Mouse (Mus musculus): ENCODE results near the gene Gm44790.
"Not testable (repeated sequence)": the region's sequence is repeated elsewhere in the genome, so short reads cannot be mapped to it uniquely, and the experiment has no call there.

Gm44790 gene

DNA sequence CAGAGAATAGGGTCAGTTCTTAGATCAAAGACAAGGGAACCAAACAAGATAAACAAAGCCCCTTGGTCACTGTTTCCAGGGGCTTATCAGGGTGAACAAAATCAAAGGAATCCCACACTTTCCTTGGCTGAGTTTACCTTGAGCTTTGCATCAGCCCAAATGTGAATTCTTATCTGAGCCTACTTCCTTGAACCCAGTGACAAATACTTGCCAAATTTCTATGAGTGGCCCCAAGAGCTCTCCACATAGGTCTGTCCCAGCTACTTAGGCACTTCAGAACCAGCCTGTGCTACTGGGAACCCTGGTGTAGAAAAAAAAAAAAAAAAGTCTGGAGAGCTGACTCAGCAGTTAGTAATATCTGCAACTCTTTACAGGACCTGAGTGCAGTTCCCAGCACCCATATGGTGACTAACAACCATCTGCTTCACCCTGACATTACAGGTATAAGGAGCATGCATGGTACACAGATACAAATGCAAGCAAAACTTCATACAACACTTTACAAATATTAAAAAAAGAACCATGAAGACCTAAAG, 48.3 kb downstream of the Gm44790 start:
- DNase-seq: no peak

DNA sequence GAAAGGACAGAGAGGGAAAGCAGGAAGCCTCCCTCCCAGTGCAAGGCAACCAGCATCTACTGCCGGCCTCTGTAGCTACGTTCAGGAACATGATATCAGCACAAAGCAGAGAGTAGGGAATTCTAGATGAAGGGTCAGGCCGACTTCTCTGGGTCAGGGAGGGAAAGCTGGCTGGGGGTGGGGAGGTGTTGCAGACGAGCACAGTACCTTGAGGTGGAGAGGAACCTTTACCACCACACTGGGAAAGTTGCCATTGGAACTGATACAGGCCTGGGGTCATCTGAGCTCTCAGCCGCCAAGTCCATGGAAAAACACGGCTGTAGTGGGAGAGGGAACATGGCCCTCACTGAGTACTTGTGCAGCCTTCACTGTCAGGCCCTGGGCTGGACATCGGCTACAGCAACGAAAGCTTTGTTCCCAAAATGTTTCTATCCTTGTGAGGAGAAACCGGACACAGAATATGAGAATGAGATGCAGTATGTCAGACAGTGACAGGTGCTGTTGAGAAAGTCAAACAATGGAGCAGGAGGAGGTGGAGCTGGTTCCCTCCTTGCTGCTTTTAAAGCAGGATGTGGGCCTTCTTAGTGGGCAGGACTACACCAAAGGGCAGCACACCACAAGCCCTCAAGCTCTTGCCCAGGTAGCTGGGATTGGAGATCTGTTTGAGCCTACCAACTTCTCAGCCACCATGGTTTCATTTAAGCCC, 49.2 kb downstream of the Gm44790 start:
- no peak for DNase-seq

DNA sequence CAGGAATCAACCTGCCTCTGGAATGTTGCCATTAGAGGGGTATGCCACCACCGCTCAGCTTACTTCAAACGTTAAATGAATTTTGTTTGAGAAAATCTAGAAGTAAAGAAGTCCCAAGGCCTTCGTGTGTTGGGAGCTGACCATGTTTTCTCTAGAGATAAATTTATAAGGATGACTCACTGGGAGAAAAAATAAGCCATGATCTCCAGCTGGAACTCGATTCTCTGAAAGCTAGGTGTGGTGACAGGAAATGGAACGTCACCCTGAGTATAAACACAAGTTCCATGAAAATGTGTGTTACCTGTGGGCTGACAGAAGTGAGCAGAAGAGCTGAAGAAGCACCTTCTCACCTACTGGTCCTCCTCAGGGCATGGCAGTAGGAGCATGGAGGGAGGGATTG, 50.5 kb downstream of the Gm44790 start:
- DNase-seq: no peak

DNA sequence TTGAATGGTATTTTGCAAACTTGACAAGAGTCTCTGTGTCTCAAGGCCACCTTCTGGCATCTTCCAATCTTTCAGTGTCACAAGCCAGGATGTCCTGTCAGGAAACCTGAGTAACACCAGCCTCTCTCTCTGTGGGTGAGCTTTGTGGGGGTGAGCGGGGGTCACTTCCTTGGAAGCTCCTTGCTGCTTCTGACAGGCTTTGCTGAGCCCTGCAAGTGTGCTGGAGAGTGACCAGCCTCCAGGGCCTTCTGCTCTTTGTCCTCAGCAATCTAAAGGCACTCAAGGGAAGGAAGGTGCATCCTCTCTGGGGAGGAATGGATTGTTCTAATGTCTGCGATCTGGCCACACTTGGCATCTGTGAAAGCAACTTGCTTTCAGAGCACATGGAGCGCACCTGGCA, 52.9 kb downstream of the Gm44790 start:
- DNase-seq: peak in 1 of 2 experiments; percentile 24

DNA sequence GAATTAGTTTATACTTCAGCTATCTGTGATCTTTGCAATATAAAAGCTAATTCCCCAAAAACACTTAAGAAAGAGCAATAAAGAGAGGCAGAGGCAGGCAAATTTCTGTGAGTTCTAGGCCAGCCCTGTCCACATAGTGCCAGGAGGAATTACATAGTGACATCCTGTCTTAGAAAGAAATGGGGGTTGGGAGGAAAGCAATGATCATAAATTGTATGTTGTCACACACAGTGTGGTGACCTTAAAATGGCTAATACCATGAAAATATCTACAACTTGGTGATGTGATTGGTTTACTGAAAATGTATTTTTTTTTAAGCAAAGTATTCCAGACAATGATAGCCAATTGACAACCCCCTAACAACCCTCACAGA, 53.3 kb downstream of the Gm44790 start:
- no peak for DNase-seq

DNA sequence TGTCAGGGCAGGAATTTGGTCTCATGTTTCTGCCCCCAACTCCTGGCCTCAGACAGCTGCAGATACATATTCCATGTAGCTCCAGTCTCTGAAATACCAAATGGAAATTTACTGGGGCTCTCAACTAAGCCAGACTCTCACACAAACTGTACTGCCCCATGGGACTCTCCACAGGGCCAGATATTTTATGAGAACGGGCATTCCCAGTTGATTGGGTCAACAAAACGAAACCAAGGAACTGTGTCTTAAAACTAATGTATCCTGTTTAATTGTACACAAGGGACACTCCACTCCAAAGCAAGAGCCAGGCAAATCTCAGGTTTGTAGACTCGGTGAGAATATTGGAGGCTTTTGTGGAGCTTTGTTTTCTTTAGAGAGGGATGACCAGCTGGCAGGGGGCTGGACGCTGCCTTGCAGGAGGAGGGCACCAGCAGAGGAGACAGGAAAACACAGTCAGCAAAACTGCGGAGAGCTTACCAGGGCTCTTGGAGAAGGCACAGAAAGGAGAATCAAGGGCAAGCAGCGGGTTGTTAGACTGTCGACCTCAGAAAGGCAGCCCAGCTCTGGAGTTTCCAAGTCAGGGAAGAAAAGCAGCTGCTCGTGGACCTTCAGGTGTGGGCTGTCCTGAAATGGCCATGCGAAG, 53.9 kb downstream of the Gm44790 start:
- peak; percentile 51 to 58 for DNase-seq

DNA sequence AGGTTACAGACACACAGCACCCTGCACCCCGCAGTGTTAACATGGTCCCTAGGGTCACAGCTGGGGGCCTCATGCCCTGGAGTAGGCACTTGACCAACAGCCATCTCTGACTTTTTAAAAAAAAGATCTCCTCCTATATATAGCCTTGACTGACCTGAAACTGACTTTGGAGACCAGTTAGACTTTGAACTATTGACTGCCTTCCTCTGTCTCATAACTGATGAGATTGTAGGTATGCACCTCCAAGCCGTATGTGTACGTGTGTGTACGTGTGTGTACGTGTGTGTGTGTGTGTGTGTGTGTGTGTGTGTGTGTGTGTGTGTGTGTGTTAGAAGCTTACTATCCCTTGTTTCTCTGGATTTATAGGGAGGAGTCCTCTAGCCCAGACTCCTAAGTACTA, 55.4 kb downstream of the Gm44790 start:
- no peak for DNase-seq

DNA sequence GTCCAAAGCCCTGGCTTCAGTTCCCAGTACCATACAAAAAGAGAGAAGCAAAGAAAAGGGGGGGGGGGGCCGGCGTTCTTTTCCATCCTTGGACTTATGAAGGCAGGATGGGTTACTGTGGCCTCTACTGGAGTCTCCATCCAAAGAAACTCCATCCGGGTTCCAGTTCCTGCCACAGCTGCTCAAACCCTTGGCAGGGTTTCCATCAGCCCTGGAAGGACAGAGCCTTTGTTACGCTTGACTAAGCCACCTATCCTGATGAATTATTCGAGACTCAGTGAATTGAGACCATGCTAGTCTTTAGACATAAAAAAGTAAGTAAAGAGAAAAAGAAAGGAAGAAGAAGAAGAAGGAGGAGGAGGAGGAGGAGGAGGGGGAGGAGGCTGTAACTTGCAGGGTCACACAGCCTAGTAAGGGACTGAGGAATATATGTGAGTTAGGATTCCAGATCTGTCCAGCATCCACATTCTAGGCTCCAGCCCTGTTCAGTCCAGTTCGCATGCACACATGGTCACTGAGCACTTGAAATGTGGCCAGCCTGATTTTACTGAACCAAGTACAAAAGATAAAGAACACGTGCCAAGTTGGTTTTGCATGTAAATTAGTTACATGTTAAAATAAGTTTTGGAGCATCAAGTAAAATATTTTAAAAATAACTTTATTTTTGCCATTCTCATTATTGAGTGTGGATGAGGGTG, 59.6 kb downstream of the Gm44790 start:
- DNase-seq: no peak

DNA sequence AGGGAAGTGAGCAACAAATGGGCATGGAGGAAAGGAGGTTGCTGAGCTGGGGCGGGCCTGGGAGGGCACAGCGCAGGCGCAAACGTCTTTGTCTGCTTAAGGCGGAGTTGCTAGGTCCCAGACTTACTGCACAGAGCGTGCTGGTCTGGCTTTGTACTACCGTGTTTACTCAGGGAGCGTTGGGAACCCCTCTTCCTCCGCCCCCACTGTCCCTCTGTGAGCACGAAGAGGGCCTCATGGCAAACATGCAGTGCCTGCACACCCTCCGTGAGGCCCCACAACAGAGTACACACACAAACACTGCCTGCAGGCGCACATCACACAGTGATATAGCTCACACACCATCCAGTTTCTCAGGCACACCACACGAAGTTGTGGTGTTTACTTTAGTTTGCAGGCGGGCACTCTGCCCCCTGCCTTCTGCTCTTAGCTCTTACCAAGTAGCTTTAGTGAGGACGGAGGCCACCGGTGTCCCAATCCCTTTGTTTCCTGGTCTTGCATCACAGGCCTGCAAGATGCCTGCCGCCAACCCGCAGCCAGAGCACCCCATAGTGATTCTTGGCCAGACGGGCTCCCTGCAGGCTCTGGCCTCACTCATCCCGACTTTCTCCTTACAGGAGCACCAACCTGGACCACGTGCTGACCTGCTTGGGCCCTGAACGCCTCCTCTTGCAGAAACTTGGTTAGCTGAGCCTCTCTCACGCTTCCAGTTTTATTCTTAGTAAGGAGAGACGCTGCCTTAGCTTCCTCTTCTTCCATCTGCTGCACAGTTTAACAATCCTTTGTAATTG, 61.1 kb downstream of the Gm44790 start:
- DNase-seq: peak; percentile 68 to 69

DNA sequence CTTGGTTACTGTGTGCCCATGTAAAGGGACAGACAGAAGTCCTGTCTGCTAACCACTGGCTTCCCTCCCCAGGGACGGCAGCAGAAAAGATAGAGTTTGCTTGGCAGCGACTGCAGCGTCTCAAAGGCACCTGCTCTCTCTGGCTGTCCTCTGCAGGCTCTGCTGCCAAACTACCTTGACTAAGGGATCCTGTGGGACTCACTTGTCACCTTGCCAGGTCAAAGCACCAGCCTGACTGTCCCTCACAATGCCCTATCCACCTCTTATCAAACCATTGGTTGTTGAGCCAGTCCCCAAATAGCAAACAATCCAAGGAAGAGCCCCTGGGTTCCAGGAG, 61.7 kb downstream of the Gm44790 start:
- peak; percentile 34 to 47 for DNase-seq

DNA sequence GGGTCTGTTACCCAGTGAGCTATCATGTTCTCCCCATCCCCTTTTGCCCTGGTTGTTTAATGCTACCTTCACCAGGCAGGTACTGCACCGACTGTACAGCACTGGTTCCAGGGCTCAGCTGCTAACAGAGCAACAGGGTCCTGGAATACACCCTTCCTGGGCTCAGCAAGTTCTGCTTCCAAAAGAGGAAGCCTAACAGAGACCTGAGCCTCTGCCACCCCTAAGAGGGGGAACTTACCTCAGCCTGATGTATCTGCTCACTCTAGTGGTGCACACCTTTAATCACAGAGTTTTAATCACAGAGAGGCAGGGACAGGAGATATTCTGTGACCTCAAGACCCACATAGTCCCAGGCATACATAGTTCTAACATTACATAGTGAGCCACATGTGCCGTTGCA, 63.5 kb downstream of the Gm44790 start:
- DNase-seq: no peak

DNA sequence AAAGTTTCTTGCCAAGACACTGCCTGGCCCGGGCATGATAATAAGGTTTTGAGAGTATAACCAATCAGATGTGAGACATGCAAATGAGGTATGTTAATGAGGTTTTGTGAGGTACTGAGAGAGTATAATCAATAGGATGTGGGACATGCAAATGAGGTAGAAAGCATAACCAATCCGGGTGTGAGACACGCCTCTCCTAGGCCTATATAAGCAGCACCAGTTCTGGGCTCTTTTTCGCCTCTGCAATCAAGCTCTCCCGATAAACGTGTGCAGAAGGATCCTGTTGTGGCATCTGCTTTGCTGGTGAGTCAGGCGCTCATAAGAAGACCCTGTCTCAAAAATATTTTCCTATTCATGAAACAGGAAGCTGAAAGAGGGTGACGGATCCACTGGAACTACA, 64.0 kb downstream of the Gm44790 start:
- DNase-seq: not testable (repeated sequence)

DNA sequence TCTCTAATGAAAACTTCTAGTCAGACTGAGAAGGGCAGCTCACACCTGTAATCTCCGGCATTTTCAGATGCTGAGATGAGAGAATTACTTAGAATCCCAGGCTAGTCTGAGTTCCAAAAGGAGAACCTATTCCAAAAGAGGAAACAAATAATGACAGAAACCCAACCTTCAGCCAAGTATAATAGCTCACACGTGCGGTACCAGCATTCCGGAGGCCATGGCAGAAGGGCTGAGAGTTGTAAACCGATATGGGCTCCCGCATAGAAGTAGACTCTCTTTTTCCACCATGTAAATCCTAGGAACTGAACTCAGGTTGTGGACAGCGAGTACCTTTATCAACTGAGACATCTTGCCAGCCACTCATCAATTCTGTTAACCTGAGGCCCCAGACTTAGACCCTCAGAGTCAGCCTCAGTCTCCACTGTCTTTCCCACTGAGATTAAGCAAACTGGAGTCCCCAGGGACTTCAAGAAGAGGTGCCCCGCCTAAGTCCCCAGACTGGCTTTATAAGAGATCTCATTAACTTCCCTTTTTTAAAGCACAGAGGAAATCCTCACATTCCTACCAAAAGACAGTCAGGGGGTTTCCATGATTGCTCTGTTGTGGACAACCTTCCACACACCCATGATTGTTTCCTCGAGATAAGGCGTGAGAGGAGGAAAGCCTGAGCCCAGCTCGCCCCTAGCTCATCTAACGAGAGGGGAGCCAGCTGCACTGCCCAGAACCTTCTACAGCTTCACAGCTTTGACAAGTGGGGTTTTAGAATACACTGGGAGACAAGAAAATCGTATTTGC, 67.2 kb downstream of the Gm44790 start:
- DNase-seq: no peak

DNA sequence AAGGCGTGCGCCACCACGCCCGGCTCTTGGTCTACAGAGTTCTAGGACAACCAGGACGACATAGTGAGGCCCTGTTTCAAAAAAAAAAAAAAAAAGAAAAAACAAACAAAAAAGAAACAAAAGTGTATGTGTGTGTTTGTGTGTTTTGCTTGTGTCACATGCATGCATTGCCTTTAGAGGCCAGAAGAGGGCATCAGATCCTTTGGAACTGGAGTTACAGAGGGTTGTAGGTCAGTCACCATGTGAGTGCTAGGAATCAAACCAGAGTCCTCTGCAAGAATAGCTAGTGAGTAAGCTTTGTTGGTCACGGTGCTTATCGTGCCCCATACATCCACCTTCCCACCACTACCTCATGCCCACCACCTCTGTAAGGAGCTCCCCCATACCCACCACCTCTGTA, 68.3 kb downstream of the Gm44790 start:
- DNase-seq: no peak

All from cerebellum, adult 18-20 months (tissue).